In the genomic region with DNA sequence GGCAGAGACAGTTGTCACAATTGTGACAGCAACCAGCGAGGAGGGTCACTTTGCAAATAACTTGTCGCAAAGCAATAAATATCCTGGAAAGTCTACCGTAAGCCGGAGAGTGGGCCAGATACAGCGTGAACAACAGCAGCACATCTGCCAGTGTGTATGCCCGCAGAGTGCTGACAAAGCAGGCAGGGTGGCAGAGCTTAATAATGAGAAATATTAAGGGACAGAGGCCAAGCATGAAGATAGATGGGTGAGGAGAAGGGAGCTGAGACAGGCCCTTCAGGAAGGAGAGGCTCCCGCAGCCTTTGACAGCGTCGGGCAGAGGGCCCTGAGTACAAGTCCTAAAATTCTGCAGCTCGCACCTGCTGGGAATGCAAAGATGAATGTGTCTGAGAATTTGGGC, we compare ENCODE assay signal across 29 mouse cellular contexts.
"Had no signal": no experiment of that assay in that cellular context is flagged by ENCODE, and none has a peak within 500 bp of the region (broad histone marks: within the 10 kb centered on the region; RNA-seq: fewer than 3 reads in every experiment).

No protein-coding gene starts in this region.

- DNase-seq: heart, postnatal 10 days; heart, postnatal 14 days; heart, postnatal 36 days; kidney, adult 11 months; kidney, adult 18-20 months; kidney, adult 2 months; kidney, adult 8-10 months; kidney, adult 9 months; kidney, postnatal 10 days; kidney, postnatal 14 days; kidney, postnatal 25 days; kidney, postnatal 36 days; kidney, postnatal 4 days; layer of hippocampus, adult 9-11 months; layer of hippocampus, postnatal 36 days had no signal

- H3K4me1 ChIP-seq: heart, embryonic 12.5 days; heart, embryonic 13.5 days; heart, embryonic 15.5 days; intestine, embryonic 15.5 days; kidney, embryonic 15.5 days had no signal

- H3K36me3 ChIP-seq: heart, embryonic 12.5 days; heart, embryonic 13.5 days; heart, embryonic 15.5 days; hindbrain, embryonic 10.5 days; hindbrain, embryonic 12.5 days; hindbrain, embryonic 13.5 days; hindbrain, embryonic 15.5 days; intestine, embryonic 15.5 days; kidney, embryonic 15.5 days had no signal

- H3K9me3 ChIP-seq: heart, embryonic 12.5 days; heart, embryonic 13.5 days; heart, embryonic 15.5 days; hindbrain, embryonic 10.5 days; hindbrain, embryonic 12.5 days; hindbrain, embryonic 13.5 days; hindbrain, embryonic 15.5 days; intestine, embryonic 15.5 days; kidney, embryonic 15.5 days had no signal

- H3K27me3 ChIP-seq: heart, embryonic 13.5 days; heart, embryonic 15.5 days; hindbrain, embryonic 12.5 days; hindbrain, embryonic 13.5 days; hindbrain, embryonic 15.5 days; intestine, embryonic 15.5 days; kidney, embryonic 15.5 days had no signal

- H3K4me3 ChIP-seq: heart, embryonic 12.5 days; heart, embryonic 13.5 days; heart, embryonic 15.5 days; hindbrain, embryonic 10.5 days; hindbrain, embryonic 12.5 days; hindbrain, embryonic 13.5 days; hindbrain, embryonic 15.5 days; intestine, embryonic 15.5 days; kidney, embryonic 15.5 days; layer of hippocampus, adult 2 months; left cerebral cortex, adult 2 months had no signal

- H3K27ac ChIP-seq: heart, embryonic 13.5 days; heart, embryonic 15.5 days; hindbrain, embryonic 10.5 days; hindbrain, embryonic 12.5 days; hindbrain, embryonic 13.5 days; hindbrain, embryonic 14.5 days; hindbrain, embryonic 15.5 days; hindbrain, postnatal 0 days; intestine, embryonic 15.5 days; kidney, embryonic 15.5 days; kidney, postnatal 0 days; layer of hippocampus, adult 2 months; left cerebral cortex, adult 2 months had no signal
